Mouse (Mus musculus) liver, embryonic 11.5 days (tissue): ENCODE data around the gene Sytl4. TPM values are rescaled to one million over a fixed set of nuclear protein-coding genes. Genes with fewer than 3 reads are reported as not detected.

Experiments
- ATAC-seq: fragments of 200-750 bp; cut with Nextera tagmentation; replicated peaks from 2 replicates; pipeline ENCODE4 v1.8.0; 2017; ENCODE audit warnings: moderate number of reproducible peaks, mild to moderate bottlenecking, moderate TSS enrichment, moderate library complexity; ENCODE audit not compliant: low FRiP score
- DNase-seq: peaks from one replicate; pipeline ENCODE4 v3.0.0-alpha.2; 2017; ENCODE audit warnings: low spot score
- H3K27ac ChIP-seq: fragments of 300-500 bp; sonication (generic); 2 replicates; pipeline ENCODE4 v1.5.1; 2014; ENCODE audit warnings: mild to moderate bottlenecking, low read depth, low read length, control low read depth
- H3K27me3 ChIP-seq: fragments of 300-500 bp; sonication (generic); replicated peaks from 2 replicates; pipeline ENCODE4 v1.6.1; 2014; ENCODE audit warnings: low read length, mixed read lengths; ENCODE audit not compliant: control insufficient read depth, insufficient read depth
- H3K36me3 ChIP-seq: fragments of 300-500 bp; sonication (generic); 2 replicates; pipeline ENCODE4 v1.6.1; 2014; ENCODE audit warnings: mild to moderate bottlenecking, low read length, moderate library complexity, mixed read lengths; ENCODE audit not compliant: control insufficient read depth, insufficient read depth
- H3K4me1 ChIP-seq: fragments of 300-500 bp; sonication (generic); replicated peaks from 2 replicates; pipeline ENCODE4 v1.6.1; 2014; ENCODE audit warnings: low read length, mixed read lengths; ENCODE audit not compliant: control insufficient read depth, insufficient read depth
- H3K4me2 ChIP-seq: fragments of 300-500 bp; sonication (generic); 2 replicates; pipeline ENCODE4 v1.6.1; 2014; ENCODE audit warnings: mild to moderate bottlenecking, control low read depth, moderate library complexity
- H3K4me3 ChIP-seq: fragments of 300-500 bp; sonication (generic); 2 replicates; pipeline ENCODE4 v1.5.1; 2014; ENCODE audit warnings: low read depth, low read length, control low read depth
- H3K9ac ChIP-seq: fragments of 300-500 bp; sonication (generic); 2 replicates; pipeline ENCODE4 v1.6.1; 2014; ENCODE audit warnings: low read depth, low read length, control low read depth
- H3K9me3 ChIP-seq: fragments of 300-500 bp; sonication (generic); 2 replicates; pipeline ENCODE4 v1.6.1; 2016; ENCODE audit warnings: low read length, inconsistent platforms, mixed read lengths; ENCODE audit not compliant: control insufficient read depth
- WGBS: fragments of 180-500 bp; shearing (Covaris S2); extraction: QIAGEN DNeasy Blood & Tissue Kit; methylation state at CpG from one replicate; pipeline ENCODE4 v1.1.7; 2014; 5-methylcytosine and 5-hydroxymethylcytosine counted together
- polyA plus RNA-seq: library from polyadenylated mRNA; unstranded; fragments of >200 nt; fragmentation: Nextera tagmentation; extraction: Ambion mirVana; gene quantifications from 2 replicates; pipeline ENCODE4 v1.2.1, GENCODE M21; 2014

Gene Sytl4
- polyA plus RNA-seq = 1.8 and 2.7 TPM in 2 replicates

- ATAC-seq (peak; percentile 63), DNase-seq (peak; percentile 33)
- Histone ChIP-seq H3K27me3 (0 out of 2 replicates have a peak, but pooled peaks cover 8% of the 10 kb centered on the region), H3K9ac (0 out of 2 replicates have a peak within 1 kb of the TSS, but pooled peaks have one; percentile 3), H3K4me1 (no peaks in the 10 kb centered on the region), H3K9me3 (no peaks in the 10 kb centered on the region), H3K4me3 (peak within 1 kb of the TSS; percentile 43), H3K27ac (no peak within 1 kb of the TSS), H3K4me2 (peak within 1 kb of the TSS; percentile 63), H3K36me3 (no peaks in the 10 kb centered on the region)
- WGBS = 18% methylated on average over 29 of the region's 29 CpGs
Observed at GRCm38 (mm10) chrX:133981231-133982002, at the start of gene Sytl4. Sytl4 (minus strand) TSS chrX:133981812.

DNA sequence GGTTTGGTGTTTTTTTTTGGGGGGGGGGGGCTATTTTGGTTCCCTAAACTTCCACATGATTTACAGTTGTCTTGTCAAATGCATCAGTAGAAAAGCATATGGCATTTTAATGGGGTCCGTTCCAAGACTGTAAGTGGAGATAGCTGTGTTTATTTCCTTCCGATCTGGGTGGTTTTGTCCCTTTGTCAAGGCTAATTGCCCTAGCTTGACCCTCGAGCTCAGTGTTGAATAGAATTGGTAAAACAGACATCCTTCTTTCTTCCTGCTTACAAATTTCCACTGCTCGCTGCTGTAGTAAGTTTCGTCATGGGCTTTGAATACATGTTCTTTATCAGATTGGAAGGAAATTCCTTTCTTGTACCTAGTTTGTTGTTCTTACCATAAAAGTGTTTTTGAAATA is 39.1 kb upstream of the Sytl4 start:
- 59% methylated on average over 5 of the region's 5 CpGs for WGBS
- Histone ChIP-seq H3K27ac (no peak overlapping the region), H3K9me3 (no peaks in the 10 kb centered on the region), H3K4me3 (no peak overlapping the region), H3K36me3 (no peaks in the 10 kb centered on the region), H3K4me1 (no peaks in the 10 kb centered on the region), H3K4me2 (no peak overlapping the region), H3K9ac (no peak overlapping the region), H3K27me3 (no peaks in the 10 kb centered on the region)
- no peak for ATAC-seq
- DNase-seq = no peak

GRCm38 (mm10) chrX:134019005-134019404 is 37.4 kb upstream of the Sytl4 start:
- peak; percentile 39 for DNase-seq
- no peak overlapping the region for H3K27ac ChIP-seq
- H3K9ac ChIP-seq = no peak overlapping the region
- H3K9me3 ChIP-seq = no peaks in the 10 kb centered on the region
- H3K27me3 ChIP-seq = no peaks in the 10 kb centered on the region
- 15% methylated on average over 9 of the region's 9 CpGs for WGBS
- H3K4me1 ChIP-seq = no peaks in the 10 kb centered on the region
- ATAC-seq = no peak
- H3K36me3 ChIP-seq = no peaks in the 10 kb centered on the region
- H3K4me2 ChIP-seq = no peak overlapping the region
- no peak overlapping the region for H3K4me3 ChIP-seq

- no peak overlapping the region for H3K4me2 ChIP-seq
- H3K9me3 ChIP-seq = no peaks in the 10 kb centered on the region
- WGBS = 70% methylated on average over 3 of the region's 3 CpGs
- no peaks in the 10 kb centered on the region for H3K36me3 ChIP-seq
- no peak for DNase-seq
- no peak for ATAC-seq
- H3K27ac ChIP-seq = no peak overlapping the region
- no peak overlapping the region for H3K4me3 ChIP-seq
- H3K9ac ChIP-seq = no peak overlapping the region
- H3K27me3 ChIP-seq = no peaks in the 10 kb centered on the region
- H3K4me1 ChIP-seq = no peaks in the 10 kb centered on the region
Observed at GRCm38 (mm10) chrX:133995866-133996265, 14.3 kb upstream of the Sytl4 start.

DNA sequence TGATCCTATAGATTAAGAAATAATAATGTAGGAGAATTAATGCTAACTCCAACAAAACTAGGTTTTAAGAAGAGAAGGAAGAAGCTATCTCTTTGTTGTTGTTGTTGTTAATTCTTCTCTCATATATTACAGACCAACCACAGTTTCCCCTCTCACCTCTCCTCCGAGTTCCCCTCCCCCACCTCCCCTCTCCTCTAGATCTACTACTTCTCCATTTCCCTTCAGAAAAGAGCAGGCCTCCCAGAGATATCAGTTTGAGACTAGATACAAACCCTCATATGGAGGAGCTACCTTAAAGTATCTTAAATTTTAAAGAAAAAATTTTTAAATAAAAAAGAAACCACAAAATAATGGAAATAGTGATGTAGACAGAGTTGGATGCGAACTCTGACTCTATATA is 17.0 kb downstream of the Sytl4 start:
- ATAC-seq (no peak), DNase-seq (no peak)
- WGBS = 66% methylated on average over 2 of the region's 2 CpGs
- Histone ChIP-seq H3K9ac (no peak overlapping the region), H3K4me3 (no peak overlapping the region), H3K36me3 (no peaks in the 10 kb centered on the region), H3K27ac (no peak overlapping the region), H3K9me3 (no peaks in the 10 kb centered on the region), H3K4me2 (no peak overlapping the region), H3K4me1 (no peaks in the 10 kb centered on the region), H3K27me3 (no peaks in the 10 kb centered on the region)

DNA sequence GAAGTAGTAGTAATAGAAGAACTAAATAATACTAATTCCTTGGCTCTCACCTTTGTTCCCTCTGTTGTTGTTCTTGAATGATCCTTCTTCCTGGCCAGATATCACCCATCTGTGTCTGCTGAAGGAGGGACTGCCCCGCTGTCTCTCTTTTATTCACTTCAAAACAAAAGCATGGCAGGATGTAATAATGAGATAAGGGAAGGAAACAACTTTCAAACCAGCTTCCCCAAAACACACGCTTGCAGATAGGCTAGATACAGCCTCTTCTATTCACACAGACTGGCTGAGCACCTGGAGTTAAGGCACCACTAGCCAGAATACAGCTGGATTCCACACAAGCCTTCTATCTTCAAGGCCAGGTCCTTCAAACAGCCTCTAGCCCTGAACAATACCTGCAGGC is 21.0 kb downstream of the Sytl4 start:
- Histone ChIP-seq H3K9ac (no peak overlapping the region), H3K4me2 (no peak overlapping the region), H3K9me3 (no peaks in the 10 kb centered on the region), H3K36me3 (no peaks in the 10 kb centered on the region), H3K27ac (no peak overlapping the region), H3K4me3 (no peak overlapping the region), H3K4me1 (no peaks in the 10 kb centered on the region), H3K27me3 (no peaks in the 10 kb centered on the region)
- no peak for DNase-seq
- ATAC-seq = no peak
- 47% methylated on average over 2 of the region's 2 CpGs for WGBS

DNA sequence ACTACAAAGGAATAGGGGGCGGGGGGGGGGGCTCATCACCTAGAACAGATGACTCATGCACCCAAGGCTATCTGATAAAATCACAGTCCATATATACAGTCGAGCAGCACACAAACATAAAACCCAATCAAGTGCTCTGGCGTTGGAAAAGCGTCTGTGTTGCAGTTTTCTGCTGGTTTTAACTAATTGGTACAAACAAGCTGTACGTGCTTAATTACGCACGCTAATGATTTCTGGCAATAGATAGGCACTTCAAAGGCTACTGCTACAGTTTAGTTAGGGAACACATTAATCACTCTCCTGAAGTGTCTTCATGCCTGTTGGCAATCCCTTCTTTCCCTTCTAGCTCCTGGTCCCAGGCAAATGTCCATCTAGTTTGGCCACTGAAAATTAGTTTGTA is 27.0 kb downstream of the Sytl4 start:
- Histone ChIP-seq H3K27me3 (no peaks in the 10 kb centered on the region), H3K4me1 (no peaks in the 10 kb centered on the region), H3K9me3 (no peaks in the 10 kb centered on the region), H3K36me3 (no peaks in the 10 kb centered on the region), H3K9ac (no peak overlapping the region), H3K4me3 (no peak overlapping the region), H3K4me2 (no peak overlapping the region), H3K27ac (no peak overlapping the region)
- no peak for ATAC-seq
- 71% methylated on average over 7 of the region's 7 CpGs for WGBS
- DNase-seq = no peak

- H3K27ac ChIP-seq = no peak overlapping the region
- no peak overlapping the region for H3K4me2 ChIP-seq
- 38% methylated on average over 3 of the region's 3 CpGs for WGBS
- H3K36me3 ChIP-seq = no peaks in the 10 kb centered on the region
- no peak overlapping the region for H3K9ac ChIP-seq
- 0 out of 2 replicates have a peak, but pooled peaks cover 2% of the 10 kb centered on the region for H3K27me3 ChIP-seq
- no peaks in the 10 kb centered on the region for H3K4me1 ChIP-seq
- no peak for DNase-seq
- peak; percentile 62 for ATAC-seq
- no peak overlapping the region for H3K4me3 ChIP-seq
- H3K9me3 ChIP-seq = no peaks in the 10 kb centered on the region
Observed at GRCm38 (mm10) chrX:133947427-133947826, 34.2 kb downstream of the Sytl4 start.

DNA sequence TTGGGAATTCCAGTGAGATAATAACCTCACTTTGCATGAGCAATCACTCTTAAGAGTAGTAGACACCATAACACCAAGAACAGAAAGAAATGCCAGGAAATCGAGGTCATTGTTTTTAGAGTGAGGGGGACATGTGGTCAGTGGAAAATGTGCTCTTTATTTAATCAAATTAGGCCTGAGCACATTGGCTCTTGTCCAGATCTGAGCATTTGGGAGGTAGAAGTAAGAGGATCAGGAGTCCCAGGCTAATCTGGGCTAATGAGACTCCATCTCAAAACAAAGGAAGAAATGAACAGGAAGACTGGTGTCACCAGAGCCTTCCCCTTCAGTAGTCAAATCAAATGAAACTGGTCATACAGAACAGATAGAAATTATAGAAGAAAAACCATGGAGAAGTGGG is 42.1 kb downstream of the Sytl4 start:
- no peaks in the 10 kb centered on the region for H3K9me3 ChIP-seq
- no peak for DNase-seq
- H3K4me2 ChIP-seq = no peak overlapping the region
- H3K9ac ChIP-seq = no peak overlapping the region
- no peak overlapping the region for H3K27ac ChIP-seq
- H3K4me1 ChIP-seq = no peaks in the 10 kb centered on the region
- H3K36me3 ChIP-seq = no peaks in the 10 kb centered on the region
- no peaks in the 10 kb centered on the region; the same call in 1 of the 2 replicates for H3K27me3 ChIP-seq
- 42% methylated on average over 1 of the region's 1 CpGs for WGBS
- no peak for ATAC-seq
- no peak overlapping the region for H3K4me3 ChIP-seq
